In genomic region chr5:124761011-124761410, GRCm38 (mm10) we compare ENCODE assay signal across 9 mouse cellular contexts. TPM values are rescaled to one million over a fixed set of nuclear protein-coding genes. Genes with fewer than 3 reads are reported as not detected.
A peak's percentile ranks its signal among the peaks of the same experiment; 100 is the strongest.
DNase-seq lines count a peak whose midpoint lies in the region; ATAC-seq and TF ChIP-seq lines count a peak whose summit lies in the region.
"Had no signal": no experiment of that assay in that cellular context is flagged by ENCODE, and none has a peak within 500 bp of the region (broad histone marks: within the 10 kb centered on the region; RNA-seq: fewer than 3 reads in every experiment).

No protein-coding gene starts in this region.

- DNase-seq in adrenal gland, adult 2 months = peak; percentile 22
- no peak for DNase-seq in adrenal gland, postnatal 4 days (ENCODE audit: low spot score in 2 of 2)
- DNase-seq in layer of hippocampus, adult 2 months (ENCODE audit: low spot score in 2 of 2) = no peak
- no peak for DNase-seq in layer of hippocampus, postnatal 36 days
- peak; percentile 54 for DNase-seq in A20 (ENCODE audit: low read depth, low spot score)
- DNase-seq in brain, adult 2 months (ENCODE audit: low read depth, low spot score) = peak; percentile 7
- DNase-seq in gastrocnemius, postnatal 14 days = no peak
- no peak for DNase-seq in midbrain, embryonic 14.5 days

- ATAC-seq in midbrain, embryonic 14.5 days (ENCODE audit: low FRiP score, low TSS enrichment) = no peak

- no peaks in the 10 kb centered on the region for H3K4me1 ChIP-seq in midbrain, embryonic 14.5 days (ENCODE audit: control insufficient read depth, insufficient read depth, low read length)
- H3K4me1 ChIP-seq: hindbrain, embryonic 15.5 days had no signal

- no peaks in the 10 kb centered on the region for H3K36me3 ChIP-seq in midbrain, embryonic 14.5 days (ENCODE audit: control insufficient read depth, insufficient read depth, low read length)
- H3K36me3 ChIP-seq: hindbrain, embryonic 15.5 days had no signal

- TF ChIP-seq CTCF in layer of hippocampus, adult 2 months (conservative IDR thresholded peaks at IDR 0.05) = peak; percentile 66

- H3K9me3 ChIP-seq in midbrain, embryonic 14.5 days (ENCODE audit: control insufficient read depth, low read length) = no peaks in the 10 kb centered on the region
- H3K9me3 ChIP-seq: hindbrain, embryonic 15.5 days had no signal

- no peak overlapping the region for H3K4me2 ChIP-seq in midbrain, embryonic 14.5 days (ENCODE audit: low read length)
- H3K4me2 ChIP-seq: hindbrain, embryonic 15.5 days had no signal

- intact Hi-C loops in gastrocnemius, postnatal 14 days (cut with DNase I; ENCODE audit: low total_unique reads) = no loop called here

- 67% methylated on average over 18 of the region's 18 CpGs for WGBS in midbrain, embryonic 14.5 days

- H3K9ac ChIP-seq in midbrain, embryonic 14.5 days (replicated peaks; ENCODE audit: low read length) = no peak overlapping the region
- H3K9ac ChIP-seq: hindbrain, embryonic 15.5 days had no signal

- H3K4me3 ChIP-seq in layer of hippocampus, adult 2 months = no peak overlapping the region
- H3K4me3 ChIP-seq in midbrain, embryonic 14.5 days (replicated peaks; ENCODE audit: low read depth, low read length) = no peak overlapping the region
- H3K4me3 ChIP-seq: hindbrain, embryonic 15.5 days had no signal

- H3K27me3 ChIP-seq in midbrain, embryonic 14.5 days (ENCODE audit: control insufficient read depth, insufficient read depth, low read length) = no peaks in the 10 kb centered on the region
- H3K27me3 ChIP-seq: hindbrain, embryonic 15.5 days had no signal

- H3K27ac ChIP-seq in layer of hippocampus, adult 2 months = no peak overlapping the region
- no peak overlapping the region for H3K27ac ChIP-seq in midbrain, embryonic 14.5 days (replicated peaks; ENCODE audit: low read depth, low read length)
- H3K27ac ChIP-seq: hindbrain, embryonic 15.5 days had no signal

RNA-seq across cellular contexts. Expression of gene Dnah10, which starts 36.1 kb away (rescaled TPM):
- total RNA-seq in adrenal gland, adult 2 months (2021) = 1 to 10 TPM in 1 of 2 experiments, under 1 TPM in 1; 0.84 to 3.8 TPM
- polyA plus RNA-seq in adrenal gland, adult 2 months (2012; rRNA removed) = 0.11 and 0.15 TPM in 2 replicates
- 1 to 10 TPM; 1.3 to 1.6 TPM for total RNA-seq in adrenal gland, postnatal 4 days (2021)
- under 1 TPM; 0.32 to 0.38 TPM for total RNA-seq in layer of hippocampus, adult 2 months (2021)
- total RNA-seq in layer of hippocampus, postnatal 36 days (2021) = under 1 TPM; 0.40 to 0.52 TPM
- under 1 TPM; 0.02 to 0.10 TPM for total RNA-seq in gastrocnemius, postnatal 14 days (2021)
- polyA plus RNA-seq in midbrain, embryonic 14.5 days (2014; fragmentation: Nextera tagmentation; extraction: Ambion mirVana) = 0.18 and 0.26 TPM in 2 replicates

Comparison
In these comparisons a context has a peak if more than half of its experiments do, and no peak if none do; other contexts are left out.
1. DNase-seq: peak in adrenal gland, adult 2 months (single experiment), A20 (single experiment) and brain, adult 2 months (single experiment); none in adrenal gland, postnatal 4 days (0 of 2), layer of hippocampus, adult 2 months (0 of 2), layer of hippocampus, postnatal 36 days (0 of 2), gastrocnemius, postnatal 14 days (single experiment) and midbrain, embryonic 14.5 days (single experiment).